In genomic region chr14:25208221-25209056, GRCm38 (mm10) we compare ENCODE assay signal across 9 mouse cellular contexts.
DNase-seq lines count a peak whose midpoint lies in the region; ATAC-seq lines count a peak whose summit lies in the region.
"Had no signal": no experiment of that assay in that cellular context is flagged by ENCODE, and none has a peak within 500 bp of the region (broad histone marks: within the 10 kb centered on the region; RNA-seq: fewer than 3 reads in every experiment).

No protein-coding gene starts in this region.

- no peak overlapping the region for H3K9ac ChIP-seq in intestine, embryonic 15.5 days

- H3K27ac ChIP-seq in intestine, embryonic 15.5 days, result peak overlapping the region; percentile 33; the same call in 1 of the 2 replicates

- no peak overlapping the region for H3K4me2 ChIP-seq in intestine, embryonic 15.5 days (replicated peaks)
- H3K4me2 ChIP-seq: midbrain, embryonic 11.5 days had no signal

- H3K36me3 ChIP-seq in intestine, embryonic 15.5 days, result no peaks in the 10 kb centered on the region

- ATAC-seq in intestine, embryonic 15.5 days, result peak; percentile 85

- 35% methylated on average over 8 of the region's 9 CpGs for WGBS in intestine, embryonic 15.5 days
- 26% methylated on average over 9 of the region's 9 CpGs for WGBS in large intestine, adult 2 months

- no peaks in the 10 kb centered on the region for H3K27me3 ChIP-seq in intestine, embryonic 15.5 days (replicated peaks)

- no peaks in the 10 kb centered on the region for H3K9me3 ChIP-seq in intestine, embryonic 15.5 days

- DNase-seq in gastrocnemius, postnatal 25 days, result peak; percentile 28
- DNase-seq in gastrocnemius, postnatal 4 days (ENCODE audit: low spot score in 2 of 2), result no peak
- DNase-seq in large intestine, adult 2 months (ENCODE audit: low read depth, low spot score), result peak; percentile 84
- DNase-seq in lung, postnatal 25 days (ENCODE audit: low spot score), result peak; percentile 59
- DNase-seq in layer of hippocampus, adult 8-10 months (ENCODE audit: low spot score in 2 of 2), result no peak
- DNase-seq in cerebellum, adult 11 months, result no peak
- no peak for DNase-seq in right cerebral cortex, postnatal 25 days

- H3K4me1 ChIP-seq in intestine, embryonic 15.5 days (replicated peaks), result peaks cover 24% of the 10 kb centered on the region

- no peak overlapping the region for H3K4me3 ChIP-seq in intestine, embryonic 15.5 days (replicated peaks)

Comparison
In these comparisons a context has a peak if more than half of its experiments do, and no peak if none do; other contexts are left out.
1. DNase-seq: peak in gastrocnemius, postnatal 25 days (single experiment), large intestine, adult 2 months (single experiment) and lung, postnatal 25 days (single experiment); none in gastrocnemius, postnatal 4 days (0 of 2), layer of hippocampus, adult 8-10 months (0 of 2), cerebellum, adult 11 months (single experiment) and right cerebral cortex, postnatal 25 days (single experiment).